Mouse (Mus musculus) urinary bladder, postnatal 10 days (tissue): ENCODE measurements around the gene Rfx7.

ENCODE experiments used
- DNase-seq: peaks from one replicate; pipeline ENCODE4 v3.0.0; 2022; ENCODE audit warnings: low spot score

Rfx7 gene

DNA sequence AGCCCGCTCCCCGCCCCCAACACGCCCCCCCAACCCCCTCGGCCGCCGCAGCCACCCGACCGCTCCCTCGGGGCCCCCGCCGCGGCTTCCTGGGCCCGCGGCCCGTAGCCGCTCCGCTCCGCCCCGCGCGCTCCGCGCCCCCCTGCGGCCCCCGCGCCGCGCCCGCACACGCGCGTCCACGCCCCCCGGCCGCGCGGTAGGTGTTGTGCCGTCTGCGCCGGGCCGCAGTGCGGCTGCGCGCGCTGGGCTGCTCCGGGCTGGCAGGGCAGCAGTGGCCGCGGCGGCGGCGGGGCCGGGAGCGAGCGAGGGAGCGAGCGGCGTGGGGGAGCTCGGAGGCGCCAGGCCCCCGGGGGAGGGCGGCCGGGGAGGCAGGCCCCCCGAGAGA, at the start of gene Rfx7:
TSS of gene Rfx7 (plus strand) at position 245 of the 385 bp plus-strand sequence.
- peak; percentile 14 for DNase-seq

- no peak for DNase-seq
These were observed 43.5 kb upstream of the Rfx7 start for GRCm38 (mm10) chr9:72488523-72488922.

DNA sequence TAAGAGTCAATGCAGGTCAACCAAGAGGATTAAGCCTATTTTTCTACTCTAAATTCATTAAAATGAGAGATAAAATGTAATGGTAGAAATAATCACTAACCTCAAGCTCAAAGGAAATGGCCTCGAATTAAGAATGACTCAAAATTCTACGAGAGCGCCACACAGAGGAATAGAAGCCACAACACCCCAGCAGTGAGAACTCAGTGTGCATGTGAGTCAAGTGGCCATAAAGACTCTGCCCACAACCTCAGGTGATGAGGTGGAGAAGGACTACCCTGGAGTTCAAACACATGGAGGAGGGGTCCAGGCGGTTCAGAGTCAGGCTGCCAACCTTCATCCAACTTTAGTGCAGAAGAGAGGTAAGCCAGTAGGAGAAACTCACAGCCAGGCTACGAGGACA, 42.9 kb upstream of the Rfx7 start:
- DNase-seq, result no peak

- DNase-seq, result peak; percentile 76
These were observed 40.4 kb upstream of the Rfx7 start for GRCm38 (mm10) chr9:72491559-72492193.

DNA sequence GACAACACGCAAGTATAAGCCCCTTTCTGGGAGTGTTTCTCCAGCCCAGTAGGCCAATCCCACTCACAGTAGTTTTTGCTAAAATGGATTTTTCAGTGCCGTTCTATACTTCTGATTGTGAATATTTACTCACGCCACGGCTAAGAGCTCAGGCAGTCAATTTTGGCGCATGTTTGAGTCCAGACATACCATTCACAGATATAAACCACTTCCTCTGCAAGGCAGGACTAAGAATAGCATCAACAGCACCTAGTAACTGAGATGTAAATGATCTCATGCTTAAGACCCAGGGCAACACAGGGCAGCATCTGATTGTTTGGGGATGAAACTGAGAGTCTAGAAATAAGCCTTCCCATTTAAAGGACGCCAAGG, 39.9 kb upstream of the Rfx7 start, which contains the start of gene Tex9:
TSS of gene Tex9 (minus strand) at position 19 of the 372 bp plus-strand sequence.
- no peak for DNase-seq

GRCm38 (mm10) chr9:72493465-72493864, 38.6 kb upstream of the Rfx7 start:
- DNase-seq, result no peak

GRCm38 (mm10) chr9:72493984-72494685, 37.9 kb upstream of the Rfx7 start:
- DNase-seq, result no peak

DNA sequence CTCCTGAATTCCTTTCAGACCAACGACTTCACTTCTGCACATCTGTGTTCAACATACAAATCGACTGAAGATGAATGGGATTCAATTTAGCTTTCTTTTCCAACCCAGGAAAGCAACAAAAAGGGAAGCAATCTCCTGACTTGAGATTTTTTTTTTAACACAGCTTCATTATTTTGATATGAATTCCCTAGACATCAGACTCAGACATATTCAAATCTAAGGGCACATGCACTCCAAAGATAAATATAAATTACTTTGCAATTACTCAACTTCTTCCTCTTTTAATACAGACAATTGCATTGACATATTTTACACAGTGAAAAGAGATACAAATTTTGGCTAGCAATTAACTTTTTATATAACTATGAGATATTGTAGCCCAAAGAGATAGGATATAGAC, 35.3 kb upstream of the Rfx7 start:
- DNase-seq, result no peak

DNA sequence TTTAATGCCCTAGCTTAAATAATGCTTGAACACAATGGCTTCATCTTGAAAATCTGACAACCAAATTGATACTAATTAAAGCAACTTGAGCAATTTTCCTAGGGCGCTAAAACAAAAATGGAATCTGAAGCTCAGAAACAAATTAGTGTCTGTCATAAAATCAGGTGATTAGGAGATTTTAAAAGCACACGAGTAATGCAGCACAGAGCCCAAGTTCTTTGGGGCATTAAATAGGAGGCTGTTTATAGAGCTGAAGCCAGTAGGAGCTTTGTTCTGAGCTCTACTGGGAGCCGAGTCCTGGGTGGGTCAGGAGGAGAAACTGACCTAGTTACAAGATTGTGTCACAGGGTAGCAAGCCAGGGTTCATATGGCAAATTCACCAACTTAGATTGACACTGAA, 34.9 kb upstream of the Rfx7 start:
- no peak for DNase-seq

- DNase-seq, result no peak
These were observed 19.6 kb upstream of the Rfx7 start for GRCm38 (mm10) chr9:72512229-72512981.

DNA sequence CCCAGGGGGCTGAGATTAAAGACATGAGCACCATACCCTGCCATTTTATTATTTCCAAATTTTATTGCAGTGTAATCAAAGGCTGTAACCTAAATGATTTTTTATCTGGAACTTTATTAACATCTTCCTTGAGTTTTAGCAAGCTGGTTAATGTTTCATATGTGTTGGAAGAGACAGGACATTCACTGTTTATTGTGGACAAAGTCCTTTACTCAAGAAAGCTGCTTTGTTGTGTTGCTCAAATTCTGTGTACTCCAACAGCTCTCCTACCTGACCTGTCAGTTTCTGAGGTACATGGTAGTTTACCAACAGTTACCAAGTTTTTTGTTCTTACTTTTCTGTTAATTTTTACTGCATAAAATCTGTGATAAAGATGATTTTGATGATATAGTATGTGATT, 16.7 kb upstream of the Rfx7 start:
- no peak for DNase-seq

GRCm38 (mm10) chr9:72519246-72519645, 12.8 kb upstream of the Rfx7 start:
- DNase-seq, result no peak

DNA sequence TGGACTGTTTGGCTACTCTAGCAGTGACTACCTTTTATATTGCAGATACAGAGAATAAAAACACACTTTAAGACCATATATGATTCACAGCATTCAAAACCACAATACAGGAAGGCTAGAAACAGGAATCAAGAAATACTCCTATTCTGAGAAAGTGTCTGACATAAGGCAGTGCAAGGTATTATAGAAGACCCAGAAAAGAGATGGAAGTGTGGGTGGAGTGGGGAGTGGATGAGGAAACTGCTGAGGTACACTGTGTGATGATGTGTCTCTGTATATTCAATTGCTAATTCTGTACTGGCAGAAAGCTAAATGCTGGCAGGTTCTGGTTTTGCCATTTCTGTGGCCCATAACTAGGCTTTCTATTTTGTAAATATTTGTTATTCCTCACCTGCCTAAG, 11.2 kb upstream of the Rfx7 start:
- DNase-seq, result no peak

- no peak for DNase-seq
These were observed 5.9 kb upstream of the Rfx7 start for GRCm38 (mm10) chr9:72526091-72526490.

GRCm38 (mm10) chr9:72530237-72530636, 1.8 kb upstream of the Rfx7 start:
- peak; percentile 53 for DNase-seq

DNA sequence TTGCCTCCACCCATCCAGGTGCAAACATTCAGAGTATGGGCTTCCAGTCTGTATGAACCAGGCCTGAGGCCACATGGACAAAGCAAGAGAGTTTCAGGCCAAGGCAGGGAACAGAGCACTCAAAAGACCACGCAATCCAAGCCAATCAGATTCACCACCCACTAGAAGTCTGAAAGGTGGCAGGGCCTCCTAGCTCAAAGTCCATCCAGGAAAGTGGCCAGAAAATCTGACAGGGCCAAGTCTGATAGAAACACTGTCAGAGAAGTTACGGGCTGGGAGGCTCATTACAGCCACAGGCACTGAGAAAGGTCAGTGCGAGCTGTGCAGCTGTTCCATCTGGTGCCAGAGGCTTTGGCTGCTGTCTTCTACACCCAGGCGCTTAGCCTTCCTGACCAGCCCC, 1.2 kb upstream of the Rfx7 start:
- no peak for DNase-seq

GRCm38 (mm10) chr9:72531291-72531995, 597 bp upstream of the Rfx7 start:
- DNase-seq, result peak; percentile 24

DNA sequence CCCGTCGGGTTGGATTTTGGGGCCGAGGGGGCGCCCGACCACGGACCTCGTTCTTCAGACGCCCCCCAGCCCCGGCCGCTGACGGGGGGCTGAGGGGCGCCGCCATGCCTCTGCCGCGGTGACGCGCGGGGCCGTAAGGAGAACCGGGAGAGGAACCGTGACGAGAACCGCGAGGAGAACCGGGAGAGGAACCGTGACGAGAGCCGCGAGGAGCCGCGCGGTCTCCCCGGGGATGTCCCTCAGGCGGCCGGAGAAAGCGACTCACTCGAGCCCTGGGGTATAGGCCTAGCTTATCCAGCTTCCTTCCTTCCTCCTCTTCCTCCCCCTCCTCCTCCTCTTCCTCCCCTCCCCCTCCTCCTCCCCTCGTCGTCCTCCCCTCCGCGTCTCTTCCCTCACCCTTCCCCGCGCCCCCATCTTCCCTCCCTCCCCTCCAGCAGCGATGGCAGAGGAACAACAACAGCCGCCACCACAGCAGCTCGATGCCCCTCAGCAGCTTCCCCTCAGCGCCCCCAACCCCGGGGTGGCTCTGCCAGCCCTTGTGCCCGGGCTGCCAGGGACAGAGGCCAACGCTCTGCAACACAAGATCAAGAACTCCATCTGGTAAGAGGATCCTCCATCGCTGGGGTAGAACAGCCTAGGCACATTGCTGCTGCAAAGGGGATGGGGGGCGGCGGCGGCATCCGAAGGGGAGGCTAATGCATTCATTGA, 495 bp downstream of the Rfx7 start:
- peak; percentile 11 for DNase-seq

DNA sequence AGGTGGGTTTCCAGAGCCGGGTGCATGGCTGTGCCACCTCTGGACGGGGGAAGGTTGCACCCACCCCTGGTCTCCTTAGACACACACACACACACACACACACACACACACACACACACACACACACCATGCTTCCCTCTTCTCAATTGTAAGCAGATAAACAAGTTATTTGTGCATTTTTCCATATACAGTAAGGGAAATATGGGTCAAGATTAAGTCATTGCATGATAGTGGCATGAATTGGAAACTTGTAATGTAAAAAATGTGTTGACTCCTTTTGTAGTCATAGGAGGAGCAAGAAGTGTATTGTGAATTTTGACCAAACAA, 1.0 kb downstream of the Rfx7 start:
- no peak for DNase-seq

- DNase-seq, result no peak
These were observed 2.9 kb downstream of the Rfx7 start for GRCm38 (mm10) chr9:72534985-72535384.

DNA sequence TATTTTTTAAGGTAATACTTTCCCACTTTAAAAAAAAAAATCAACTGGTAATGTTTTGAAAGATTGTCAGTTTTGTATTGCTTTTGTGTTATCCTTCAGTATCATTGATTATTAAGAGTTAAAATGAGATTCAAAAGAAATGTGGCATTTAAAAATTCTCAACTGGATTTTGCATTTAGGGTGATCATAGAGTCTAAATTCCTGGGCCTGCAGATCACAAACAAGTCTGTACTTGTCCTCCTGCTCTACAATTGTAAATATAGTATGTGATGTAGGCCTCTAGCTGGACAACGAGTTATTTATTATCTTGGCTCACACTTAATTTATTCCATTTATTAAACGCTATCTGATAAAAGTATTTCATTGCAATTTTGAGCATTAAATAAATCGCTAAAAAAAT, 3.4 kb downstream of the Rfx7 start:
- DNase-seq, result no peak

- DNase-seq, result no peak
These were observed 5.0 kb downstream of the Rfx7 start for GRCm38 (mm10) chr9:72537086-72537485.
